Mouse (Mus musculus): ENCODE data around the gene Fmo4. TPM values are rescaled to one million over a fixed set of nuclear protein-coding genes. Genes with fewer than 3 reads are reported as not detected.
A peak's percentile ranks its signal among the peaks of the same experiment; 100 is the strongest.

The Fmo4 gene
- total RNA-seq (2021): not detected

DNA sequence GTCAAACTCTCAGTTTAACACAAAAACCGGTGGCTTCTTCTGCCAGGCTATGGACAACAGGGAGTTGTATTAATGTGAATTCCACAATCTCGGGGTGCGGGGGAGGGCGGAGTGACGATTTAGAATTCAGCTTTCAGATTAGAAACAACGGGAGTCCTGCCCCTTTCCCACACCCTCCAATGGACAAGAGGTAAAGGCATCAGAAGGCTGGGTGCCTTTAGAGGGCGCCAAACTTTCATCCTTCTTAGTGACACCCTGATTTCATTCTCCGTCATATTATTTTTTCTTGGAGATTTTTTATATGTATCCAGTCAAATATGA is at the start of gene Fmo4:
Gene Fmo4 (minus strand): TSS at position 137 of the 321 bp plus-strand sequence.
- intact Hi-C loops (cut with DNase I): loop anchor here (10.0 kb wide), 1 partner anchor 261 kb away; no protein-coding TSS in a partner anchor
- peak; percentile 26 for DNase-seq

DNA sequence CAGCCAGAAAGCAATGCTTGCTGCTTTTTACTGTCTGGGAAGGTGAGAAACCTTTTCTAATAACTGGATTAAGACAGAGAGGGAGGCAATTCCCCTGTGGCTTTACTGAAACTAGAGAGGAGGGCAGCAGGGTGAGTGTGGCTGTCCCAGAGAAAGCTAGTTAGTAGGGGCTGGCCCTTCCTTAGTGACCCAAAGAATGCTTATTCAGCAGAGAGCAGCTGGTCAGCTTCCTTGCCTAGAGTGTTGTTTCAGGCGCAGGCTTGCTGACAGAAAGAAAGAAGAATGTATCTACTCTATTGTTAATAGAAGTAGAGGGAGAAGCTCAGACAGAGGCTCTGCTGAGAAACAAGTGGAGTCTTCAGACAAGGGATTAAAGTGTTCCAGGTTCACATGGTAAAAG is 48.6 kb upstream of the Fmo4 start:
- intact Hi-C loops (cut with DNase I): no loop called here

DNA sequence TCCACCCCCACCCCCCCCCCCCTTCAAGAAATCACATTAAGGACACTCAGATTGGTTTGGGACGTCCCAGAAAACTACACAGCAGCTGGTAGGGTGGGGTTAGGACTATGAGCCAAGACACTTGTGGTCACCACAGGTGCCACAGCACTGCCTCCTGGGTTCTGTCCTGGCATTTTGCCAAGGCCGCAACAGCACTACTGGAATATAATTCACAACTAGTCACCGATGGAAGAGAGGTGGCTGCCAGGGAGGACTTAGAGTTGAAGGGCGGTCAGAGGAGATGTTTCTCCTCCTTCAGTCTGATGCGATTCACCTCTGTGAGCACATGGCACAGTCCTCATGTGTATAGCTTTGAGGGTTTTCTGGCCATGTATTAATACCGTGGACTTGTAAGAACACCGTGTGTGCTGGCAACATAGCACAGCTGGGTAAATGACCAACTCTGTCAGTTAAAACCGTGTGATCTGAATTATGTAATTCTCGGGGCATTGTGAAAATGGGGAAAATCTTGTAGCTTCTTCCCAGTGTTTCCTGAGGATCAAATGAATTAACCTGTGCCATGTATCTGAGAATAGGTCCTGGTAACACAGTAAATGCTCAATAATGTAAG is 46.3 kb upstream of the Fmo4 start:
- peak; percentile 38 for DNase-seq
- intact Hi-C loops (cut with DNase I): no loop called here

More for the DNA sequence above, 48.6 kb upstream of the Fmo4 start:
- DNase-seq: no peak

DNA sequence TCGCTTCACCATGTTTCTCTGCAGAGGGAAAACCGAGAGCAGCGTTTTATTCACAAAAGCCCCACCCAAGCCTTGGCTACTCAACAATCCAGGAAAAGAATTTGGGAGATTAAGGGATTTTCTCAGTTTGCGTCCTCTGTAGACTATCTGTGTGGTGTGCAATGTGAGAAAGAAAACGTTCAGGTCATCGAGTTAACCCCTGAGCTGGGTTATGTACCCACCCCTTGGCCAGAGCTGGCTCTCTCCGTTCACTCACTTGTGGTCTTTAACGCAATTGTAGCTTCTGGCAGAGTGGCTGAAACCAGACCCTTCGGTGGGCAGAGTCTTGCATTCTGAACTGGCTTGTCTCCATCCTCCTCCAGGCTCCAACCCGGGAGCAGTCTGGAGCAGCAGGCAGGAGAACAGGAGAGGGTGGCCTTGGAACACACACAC is 45.8 kb upstream of the Fmo4 start:
- intact Hi-C loops (cut with DNase I): no loop called here
- DNase-seq: peak; percentile 32

DNA sequence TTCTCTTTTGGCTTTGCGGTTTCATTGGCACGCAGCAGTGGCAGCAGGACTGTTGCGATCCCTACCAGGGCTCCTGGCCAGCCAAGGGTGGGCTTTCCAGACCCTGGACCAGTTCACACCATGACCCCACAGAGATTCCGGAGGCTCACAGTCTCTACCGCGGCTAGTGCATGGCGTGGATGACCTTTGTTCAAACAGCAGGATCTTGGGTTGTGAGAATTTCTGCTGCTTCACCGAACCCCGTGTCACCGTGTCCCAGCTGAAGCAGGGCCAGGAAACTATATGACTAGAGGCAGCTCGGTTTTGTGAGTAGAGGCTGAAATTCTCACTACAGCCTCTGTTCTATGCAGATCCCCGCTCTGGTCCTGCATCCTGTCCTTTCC is 45.0 kb upstream of the Fmo4 start:
- intact Hi-C loops (cut with DNase I): no loop called here
- peak; percentile 50 for DNase-seq

DNA sequence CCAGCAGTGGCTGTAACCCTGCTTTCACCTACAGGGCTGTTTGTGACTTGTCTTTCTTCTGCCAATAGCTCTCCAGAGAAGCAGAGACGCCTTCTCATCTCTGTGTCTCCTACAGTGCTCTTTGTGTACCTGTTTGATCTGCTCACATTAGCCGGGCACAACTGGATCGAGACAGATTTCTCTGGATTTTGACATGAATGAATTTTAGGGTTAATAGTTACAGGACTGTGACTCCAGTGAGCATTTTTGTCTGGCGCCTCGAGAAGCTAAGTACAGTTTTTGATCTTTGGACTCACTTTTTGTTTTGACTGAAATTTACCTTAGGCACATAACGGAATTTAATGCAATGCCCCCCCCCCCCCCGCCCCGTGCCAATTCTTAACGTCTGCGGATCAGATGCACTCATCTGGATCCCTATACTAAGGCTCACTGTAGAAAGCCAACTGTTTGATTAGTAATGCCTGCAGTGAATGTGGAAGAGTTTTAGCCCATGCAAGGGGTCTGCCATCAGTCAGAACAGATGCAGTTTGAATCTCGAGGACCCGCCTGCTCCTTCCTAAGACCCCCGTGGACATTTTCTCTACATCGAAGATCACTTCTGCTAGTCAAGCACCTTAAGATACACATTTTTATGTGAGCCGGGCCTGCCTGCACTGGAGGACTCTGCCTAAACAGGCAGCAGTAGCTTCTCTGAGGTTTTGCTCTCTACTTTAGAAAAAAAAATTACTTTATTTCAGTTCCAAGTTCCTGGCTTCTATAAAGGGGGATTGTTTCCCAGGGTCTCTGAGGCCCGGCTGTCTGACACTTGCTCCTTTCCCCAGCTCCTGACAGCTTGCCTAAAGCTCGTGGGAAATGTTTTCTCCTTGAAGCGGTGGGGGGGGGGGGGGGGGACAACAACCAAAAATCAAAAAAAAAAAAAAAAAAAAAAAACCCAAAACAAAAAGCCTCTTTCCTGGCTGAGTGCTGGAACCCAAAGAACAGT is 44.3 kb upstream of the Fmo4 start:
- DNase-seq: no peak
- intact Hi-C loops (cut with DNase I): no loop called here

DNA sequence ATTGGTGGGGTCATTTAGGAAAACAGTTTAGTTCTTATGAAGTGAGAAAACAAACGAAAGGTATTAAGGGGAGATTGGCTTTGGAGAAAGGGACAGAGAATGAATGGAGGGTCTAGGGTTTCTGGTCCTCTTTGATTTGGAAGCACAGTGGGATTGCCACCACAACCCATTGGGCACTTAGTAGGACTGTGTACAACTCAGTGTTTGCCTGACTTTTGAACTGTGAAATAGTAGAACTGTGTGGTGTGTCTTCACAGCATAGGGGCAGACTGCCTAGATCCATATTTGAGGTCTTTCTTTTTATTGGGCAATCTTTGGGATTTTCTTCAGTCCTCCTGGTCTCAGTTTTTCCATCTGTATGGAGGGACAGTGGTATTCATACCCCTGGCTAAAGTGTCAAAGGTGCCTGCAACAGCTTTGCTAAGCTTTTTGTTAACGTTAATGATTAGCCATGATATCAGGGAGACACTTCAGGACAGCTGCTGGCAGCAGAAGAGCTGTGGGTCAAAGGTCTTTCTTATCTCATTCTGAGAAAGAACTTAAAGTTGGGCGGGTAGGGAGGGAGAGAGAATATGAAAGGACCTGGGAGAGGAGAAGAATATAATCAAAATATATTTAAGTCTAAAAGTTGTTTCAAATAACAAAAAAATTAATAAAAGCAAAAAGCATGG is 40.2 kb upstream of the Fmo4 start:
- intact Hi-C loops (cut with DNase I): no loop called here
- DNase-seq: no peak

DNA sequence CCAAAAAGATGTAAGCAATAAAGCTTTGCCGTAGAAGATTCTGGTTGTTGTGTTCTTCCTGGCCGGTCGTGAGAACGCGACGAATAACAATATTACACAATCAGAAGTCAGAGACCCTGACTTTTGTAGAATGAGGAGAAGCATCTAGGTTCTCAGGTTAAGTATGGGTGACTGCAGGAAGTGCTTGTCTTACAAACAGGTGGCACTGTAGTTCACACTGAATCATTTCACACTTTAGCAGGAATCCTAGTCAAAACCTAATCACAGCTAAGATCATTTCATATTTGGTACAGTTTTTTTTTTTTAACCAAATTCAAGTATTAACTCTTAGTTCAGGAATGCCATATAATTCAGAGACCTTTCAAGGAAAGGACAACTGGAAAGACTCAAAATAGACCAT is 33.8 kb upstream of the Fmo4 start:
- no peak for DNase-seq
- intact Hi-C loops (cut with DNase I): no loop called here

DNA sequence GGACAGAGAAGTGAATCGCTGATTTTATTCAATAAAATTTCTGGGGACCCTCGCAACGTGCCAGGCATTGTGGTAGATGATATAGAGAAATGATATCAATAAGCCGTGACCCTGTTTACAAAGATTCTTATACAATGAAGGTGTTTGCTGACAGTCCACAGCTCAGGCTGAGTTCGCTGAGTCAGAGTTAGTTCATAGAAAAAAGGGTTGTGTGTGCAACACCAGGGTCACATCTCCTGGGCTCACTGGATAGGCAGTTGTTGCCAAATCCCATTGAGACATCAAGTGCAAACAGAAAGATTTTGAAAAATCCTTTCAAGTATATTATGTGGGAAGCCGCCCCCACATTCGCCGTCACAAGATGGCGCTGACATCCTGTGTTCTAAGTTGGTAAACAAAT is 26.4 kb upstream of the Fmo4 start:
- intact Hi-C loops (cut with DNase I): no loop called here
- DNase-seq: no peak

DNA sequence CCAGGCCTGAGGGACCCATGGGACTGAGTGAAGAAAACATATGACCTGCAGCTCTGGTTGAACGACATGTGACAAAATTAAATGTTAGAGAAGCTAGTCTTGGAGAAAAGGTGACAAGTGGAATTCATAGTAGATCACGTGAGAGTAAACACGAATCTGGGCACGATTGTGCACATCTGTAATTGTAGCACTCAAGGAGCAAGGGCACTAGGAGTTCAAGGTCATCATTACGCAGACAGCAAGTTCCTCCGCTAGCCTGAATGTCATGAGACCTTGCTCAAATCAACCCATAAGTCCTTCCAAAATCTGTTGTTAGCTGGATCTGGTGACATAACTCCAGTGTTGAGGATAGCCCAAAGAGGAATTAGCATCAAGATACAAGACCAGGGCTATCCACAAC is 25.2 kb upstream of the Fmo4 start:
- intact Hi-C loops (cut with DNase I): no loop called here
- no peak for DNase-seq

DNA sequence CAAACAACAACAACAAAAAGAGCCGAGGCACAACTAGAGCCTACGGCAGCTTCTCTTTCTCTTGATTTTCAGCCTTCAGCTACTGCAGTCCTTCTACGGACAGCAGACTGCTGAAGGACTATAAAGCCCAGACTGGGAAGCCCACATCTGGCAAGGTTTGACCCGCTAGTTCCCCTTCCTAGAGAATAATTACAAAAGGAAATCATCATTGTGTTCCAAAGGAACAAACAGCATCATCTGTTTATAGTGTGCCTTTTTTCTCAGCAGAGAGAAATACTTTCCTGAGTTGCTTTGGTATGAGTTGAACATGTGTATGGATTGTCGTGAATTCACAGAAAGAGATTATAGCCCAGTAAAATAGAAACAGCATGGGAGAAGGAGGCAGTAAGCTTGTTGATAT is 20.6 kb upstream of the Fmo4 start:
- no peak for DNase-seq
- intact Hi-C loops (cut with DNase I): no loop called here

DNA sequence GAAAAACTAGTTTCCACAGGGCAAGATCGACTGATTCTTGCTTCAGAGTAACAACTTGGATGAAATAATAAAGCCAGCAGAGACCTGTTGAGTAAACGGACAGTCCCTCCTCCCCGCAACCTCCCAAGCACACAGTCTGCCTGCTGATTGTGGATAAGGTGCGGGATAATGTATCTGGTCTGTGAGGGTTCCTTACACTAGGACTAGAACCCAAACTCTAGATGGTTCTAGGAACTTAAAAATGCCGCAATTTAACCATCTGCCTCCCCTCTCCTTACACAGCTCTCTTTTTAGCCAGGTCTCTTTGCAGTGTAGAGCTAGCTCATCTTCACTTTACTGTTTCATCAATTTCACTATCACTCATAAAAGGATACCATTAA is 18.8 kb upstream of the Fmo4 start:
- intact Hi-C loops (cut with DNase I): no loop called here
- no peak for DNase-seq

DNA sequence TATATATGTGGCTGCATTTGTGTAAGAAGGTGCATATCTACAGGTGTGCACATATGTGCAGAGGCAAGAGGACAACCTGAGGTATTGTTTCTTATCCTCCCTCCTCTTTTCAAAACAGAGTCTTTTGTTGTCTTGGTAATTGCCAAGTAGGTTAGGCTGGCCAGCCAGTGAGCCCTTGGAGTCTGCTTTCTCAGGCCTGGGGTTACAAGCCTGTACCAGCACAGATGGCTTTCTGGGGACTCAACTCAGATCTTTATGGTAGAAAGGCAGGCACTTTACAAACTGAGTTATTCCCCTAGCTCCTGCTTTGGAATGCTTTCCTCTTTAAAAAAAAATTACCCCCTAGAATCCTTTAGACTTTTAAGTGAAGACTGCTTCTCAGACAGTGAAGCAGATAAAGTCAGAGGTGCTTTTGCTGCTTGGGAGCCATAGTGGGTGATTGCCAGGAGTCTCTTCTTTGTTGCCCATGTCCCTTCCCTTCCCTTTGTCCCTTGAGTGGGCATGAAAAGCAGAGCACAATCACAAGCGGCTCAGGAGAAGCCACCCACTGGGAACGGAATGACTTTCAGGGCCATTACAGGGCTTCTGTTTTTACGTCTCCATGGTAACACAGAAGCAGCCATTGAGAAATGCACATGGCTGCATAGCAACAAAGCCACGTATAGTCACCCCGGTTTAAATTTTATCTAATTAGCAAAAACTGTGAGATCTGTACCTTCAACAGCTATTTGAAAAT is 18.2 kb upstream of the Fmo4 start:
- peak; percentile 18 for DNase-seq
- intact Hi-C loops (cut with DNase I): no loop called here

DNA sequence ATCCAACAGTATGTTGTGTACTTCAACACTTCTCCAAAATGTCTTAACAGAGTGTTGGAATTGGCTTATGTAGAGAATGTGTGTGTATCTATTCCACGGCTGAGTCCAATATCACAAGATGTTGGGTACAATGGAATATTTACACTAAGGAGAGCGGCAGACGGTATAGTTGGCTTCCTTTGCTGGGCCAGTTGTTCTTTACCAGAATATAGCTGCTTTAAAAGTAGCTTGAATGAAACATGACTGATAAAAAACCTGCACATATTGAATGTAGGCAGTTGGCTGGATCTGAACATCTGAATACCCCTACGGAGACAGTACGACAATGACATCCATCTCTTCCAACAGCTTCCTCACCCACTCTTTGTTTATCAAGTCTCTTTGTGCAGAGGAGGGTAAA is 5.5 kb upstream of the Fmo4 start:
- DNase-seq: no peak
- intact Hi-C loops (cut with DNase I): loop anchor here (10.0 kb wide), 1 partner anchor 256 kb away; no protein-coding TSS in a partner anchor

DNA sequence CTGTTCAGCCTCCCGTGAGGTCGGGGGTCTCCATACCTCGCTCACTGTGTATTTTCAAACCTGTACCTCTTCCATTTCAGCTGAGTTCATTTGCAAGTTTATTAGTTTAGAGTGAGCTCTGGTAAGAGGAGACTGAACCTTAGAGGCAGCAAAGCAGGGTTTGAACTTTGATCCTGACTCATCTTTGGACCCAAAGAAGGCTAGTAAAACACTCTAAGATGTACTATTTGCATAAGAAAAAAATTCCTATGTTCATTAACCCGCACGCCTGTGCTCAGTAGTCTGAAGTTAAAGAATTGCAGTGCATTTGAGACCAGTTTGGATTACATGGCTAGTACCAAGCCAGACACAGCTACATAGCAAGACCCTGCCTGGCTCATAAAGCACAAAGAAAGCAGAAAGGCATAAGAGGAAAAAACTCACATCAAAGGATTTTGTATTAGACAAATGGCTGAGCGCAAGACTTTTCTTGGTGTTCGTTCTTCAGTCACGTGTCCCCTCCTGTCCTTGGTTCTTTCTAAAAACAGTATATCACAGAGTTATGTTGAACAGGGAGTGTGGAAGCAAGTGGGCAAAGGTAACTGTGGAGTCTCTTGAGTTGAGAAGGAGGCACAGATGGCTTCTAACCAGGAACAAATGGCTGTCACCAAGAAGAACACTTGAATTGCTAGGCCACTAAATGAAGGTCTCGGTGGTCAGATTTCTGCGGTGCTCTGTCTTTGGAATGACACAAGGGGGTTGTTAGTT is 1.8 kb upstream of the Fmo4 start:
- intact Hi-C loops (cut with DNase I): loop anchor here (10.0 kb wide), 1 partner anchor 259 kb away; no protein-coding TSS in a partner anchor

DNA sequence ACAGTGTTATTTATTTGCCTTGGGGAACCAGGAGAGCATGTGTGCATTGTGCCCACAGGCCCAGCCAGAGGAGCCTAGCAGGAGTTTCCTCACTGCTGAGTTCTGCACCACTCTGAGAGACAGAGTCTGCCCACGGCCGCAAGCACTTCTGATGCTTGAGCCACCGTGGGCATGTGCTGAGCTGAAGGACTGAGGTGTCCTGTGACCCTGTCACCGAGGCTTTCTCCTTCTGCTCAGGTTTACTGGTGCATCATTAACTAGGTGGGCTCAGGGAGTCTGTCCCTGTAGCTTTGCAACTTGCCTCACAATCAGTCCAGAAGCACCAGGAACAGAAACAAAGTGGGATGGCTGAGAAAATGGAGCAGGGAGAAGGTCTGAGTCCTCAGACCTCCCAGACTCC is 1.2 kb upstream of the Fmo4 start:
- DNase-seq: no peak
- intact Hi-C loops (cut with DNase I): loop anchor here (10.0 kb wide), 1 partner anchor 260 kb away; no protein-coding TSS in a partner anchor

More for the DNA sequence above, 1.8 kb upstream of the Fmo4 start:
- no peak for DNase-seq

DNA sequence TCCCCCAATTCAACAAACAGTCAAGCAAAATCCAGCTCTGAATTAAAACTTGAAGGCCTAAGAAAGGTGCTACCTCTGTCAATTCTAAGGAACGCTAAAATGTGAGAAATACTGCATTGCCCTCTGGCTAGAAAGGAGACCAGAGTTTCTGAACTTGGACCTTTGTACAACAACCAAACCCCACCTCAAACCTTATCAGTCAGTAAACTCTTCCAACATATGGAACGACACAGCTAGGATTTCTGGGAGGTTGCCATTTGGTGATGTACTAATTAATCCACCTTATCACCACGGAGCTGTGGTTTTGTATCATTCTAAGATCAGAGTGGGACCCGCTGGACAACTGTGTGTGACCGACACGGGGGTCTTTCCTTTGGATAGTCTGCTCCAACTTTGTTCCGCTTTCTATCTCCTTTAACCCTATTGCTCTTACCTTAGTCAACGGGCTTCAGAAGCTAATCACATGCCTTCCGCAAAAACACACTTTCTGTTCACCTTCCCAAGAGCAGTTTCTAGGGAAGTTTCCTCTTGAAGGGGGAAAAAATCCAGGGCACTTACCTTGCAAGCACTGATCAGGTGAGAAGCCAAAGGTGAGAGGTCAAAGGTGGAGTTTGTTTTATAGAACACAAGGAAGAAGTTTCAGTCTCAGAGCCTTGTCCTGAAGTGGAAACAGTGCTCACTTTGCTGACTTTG is 483 bp downstream of the Fmo4 start:
- no peak for DNase-seq
- intact Hi-C loops (cut with DNase I): loop anchor here (10.0 kb wide), 1 partner anchor 262 kb away; no protein-coding TSS in a partner anchor

DNA sequence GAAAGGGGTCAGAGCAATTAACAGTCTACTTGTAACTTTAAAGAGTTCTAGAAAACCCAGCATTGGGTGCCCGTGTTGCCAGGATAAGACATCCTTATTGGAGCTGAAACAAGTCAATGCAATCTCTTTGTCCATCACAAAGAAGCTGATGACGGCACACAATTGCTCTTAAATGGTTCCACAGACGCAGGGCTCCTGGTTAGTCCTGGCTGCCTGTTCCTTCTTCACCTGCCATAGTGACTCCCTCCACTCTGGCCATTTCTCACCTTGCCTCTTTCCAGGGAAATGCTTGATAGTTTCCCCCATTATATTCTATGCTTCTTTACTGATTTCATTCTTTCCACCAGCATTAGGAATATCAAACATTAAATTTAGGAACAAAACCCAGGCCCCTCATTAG is 5.2 kb downstream of the Fmo4 start:
- DNase-seq: no peak
- intact Hi-C loops (cut with DNase I): no loop called here

DNA sequence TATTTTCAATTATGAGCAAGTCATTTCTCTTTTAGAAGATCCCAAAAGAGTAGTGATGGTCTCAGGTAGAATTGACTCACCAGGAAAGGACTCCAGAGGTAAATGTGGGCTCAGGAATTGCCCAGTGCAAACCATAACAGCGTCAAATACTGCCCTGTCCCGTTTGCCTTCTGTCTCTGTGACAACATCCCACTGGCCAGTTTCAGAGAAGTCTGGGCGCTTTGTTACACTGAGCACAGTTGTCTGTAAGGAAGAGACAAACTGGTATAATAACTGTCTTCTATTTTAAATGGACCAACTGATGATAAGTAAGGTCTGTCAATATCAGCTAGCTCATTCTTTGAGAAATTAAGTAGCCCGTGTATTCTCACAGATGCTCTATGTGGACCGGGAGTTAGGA is 6.3 kb downstream of the Fmo4 start:
- intact Hi-C loops (cut with DNase I): no loop called here
- DNase-seq: no peak

Measured in left cerebral cortex, postnatal 4 days (tissue).